Mouse (Mus musculus): Measurements from ENCODE around the gene Fam114a2. TPM values are rescaled to one million over a fixed set of nuclear protein-coding genes. Genes with fewer than 3 reads are reported as not detected.

Gene Fam114a2
- total RNA-seq, 4 experiments from 2014 or later: 46.4 to 56.4 (median 54.1) TPM

DNA sequence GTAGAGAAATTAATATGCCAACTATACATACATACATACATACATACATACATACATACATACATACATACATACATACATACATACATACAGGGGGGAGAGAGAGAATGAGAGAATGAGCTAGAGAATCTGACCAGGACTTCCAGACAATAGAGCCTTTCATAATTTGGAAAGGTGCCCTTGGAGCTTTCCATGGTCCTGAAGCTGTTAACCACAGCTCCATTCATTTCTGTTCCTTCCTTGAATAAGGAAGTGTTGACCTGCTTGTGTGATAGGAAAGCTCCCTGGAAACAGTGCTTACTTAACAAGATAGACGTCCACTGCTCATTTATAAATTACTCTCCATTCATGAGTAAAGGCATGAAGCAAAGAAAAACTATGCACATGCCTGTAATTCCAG is 84.3 kb downstream of the Fam114a2 start:
- no peak for DNase-seq (ENCODE audit: low spot score in 2 of 2)

Other genes with a start within 250 kb of the Fam114a2 start
- gene Mfap3, start within 50 bp of the Fam114a2 start, total RNA-seq (2022): 10 to 100 TPM in 1 of 4 experiments, 1 to 10 TPM in 3; 6.1 to 11.0 (median 8.3) TPM
- gene Galnt10, start 126.8 kb upstream of the Fam114a2 start, total RNA-seq (2022): 1 to 10 TPM; 2.3 to 3.5 (median 3.2) TPM